ENCODE assay signal across 12 mouse cellular contexts in the genomic region with DNA sequence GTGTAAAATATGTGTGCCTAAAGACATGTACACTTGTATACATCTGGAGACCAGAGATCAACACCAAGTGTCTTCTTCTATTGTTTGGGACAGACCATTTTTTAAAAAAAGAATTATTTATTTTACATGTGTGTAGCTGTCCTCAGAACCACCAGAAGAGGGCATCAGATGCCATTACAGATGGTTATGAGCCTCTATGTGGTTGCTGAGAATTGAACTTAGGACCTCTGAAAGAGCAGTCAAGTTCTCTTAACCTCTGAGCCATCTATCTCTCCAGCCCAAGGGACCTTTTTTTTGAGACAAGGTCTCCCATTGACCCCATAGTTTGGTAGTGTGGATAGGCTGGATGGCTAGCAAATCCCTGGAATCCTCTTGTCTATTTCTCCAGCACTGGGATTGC.
"Had no signal": no experiment of that assay in that cellular context is flagged by ENCODE, and none has a peak within 500 bp of the region (broad histone marks: within the 10 kb centered on the region; RNA-seq: fewer than 3 reads in every experiment).

No protein-coding gene starts in this region.

- H3K36me3 ChIP-seq: limb, embryonic 12.5 days; lung, embryonic 15.5 days; midbrain, embryonic 12.5 days; neural tube, embryonic 13.5 days had no signal

- H3K27ac ChIP-seq: limb, embryonic 12.5 days; lung, embryonic 15.5 days; midbrain, embryonic 12.5 days; neural tube, embryonic 13.5 days had no signal

- ATAC-seq: midbrain, embryonic 16.5 days had no signal

- H3K9me3 ChIP-seq: limb, embryonic 12.5 days; lung, embryonic 15.5 days; midbrain, embryonic 12.5 days; neural tube, embryonic 13.5 days had no signal

- H3K9ac ChIP-seq: limb, embryonic 12.5 days; lung, embryonic 15.5 days; midbrain, embryonic 12.5 days; neural tube, embryonic 13.5 days had no signal

- H3K27me3 ChIP-seq: limb, embryonic 12.5 days; lung, embryonic 15.5 days; midbrain, embryonic 12.5 days; neural tube, embryonic 13.5 days had no signal

- H3K4me3 ChIP-seq: limb, embryonic 12.5 days; lung, embryonic 15.5 days; midbrain, embryonic 12.5 days; neural tube, embryonic 13.5 days had no signal

- DNase-seq: kidney, adult 9 months; kidney, postnatal 14 days; layer of hippocampus, postnatal 36 days; liver; lung, postnatal 14 days; right cerebral cortex, postnatal 14 days; thymus, postnatal 4 days had no signal

- H3K4me1 ChIP-seq: limb, embryonic 12.5 days; lung, embryonic 15.5 days; midbrain, embryonic 12.5 days; neural tube, embryonic 13.5 days had no signal

- H3K4me2 ChIP-seq: limb, embryonic 12.5 days; lung, embryonic 15.5 days; midbrain, embryonic 12.5 days; neural tube, embryonic 13.5 days had no signal
